Mouse (Mus musculus) frontal cortex, postnatal 10 days (tissue): ENCODE data around the gene Cfap43.
A peak's percentile ranks its signal among the peaks of the same experiment; 100 is the strongest.
"Not testable (repeated sequence)": the region's sequence is repeated elsewhere in the genome, so short reads cannot be mapped to it uniquely, and the experiment has no call there.

Experiments
- DNase-seq, 2 experiments: peaks; one replicate each; pipeline ENCODE4 v3.0.0; 2022; ENCODE audit warnings: low spot score in 2 of 2, mixed read lengths in 1 of 2

Cfap43 gene

DNA sequence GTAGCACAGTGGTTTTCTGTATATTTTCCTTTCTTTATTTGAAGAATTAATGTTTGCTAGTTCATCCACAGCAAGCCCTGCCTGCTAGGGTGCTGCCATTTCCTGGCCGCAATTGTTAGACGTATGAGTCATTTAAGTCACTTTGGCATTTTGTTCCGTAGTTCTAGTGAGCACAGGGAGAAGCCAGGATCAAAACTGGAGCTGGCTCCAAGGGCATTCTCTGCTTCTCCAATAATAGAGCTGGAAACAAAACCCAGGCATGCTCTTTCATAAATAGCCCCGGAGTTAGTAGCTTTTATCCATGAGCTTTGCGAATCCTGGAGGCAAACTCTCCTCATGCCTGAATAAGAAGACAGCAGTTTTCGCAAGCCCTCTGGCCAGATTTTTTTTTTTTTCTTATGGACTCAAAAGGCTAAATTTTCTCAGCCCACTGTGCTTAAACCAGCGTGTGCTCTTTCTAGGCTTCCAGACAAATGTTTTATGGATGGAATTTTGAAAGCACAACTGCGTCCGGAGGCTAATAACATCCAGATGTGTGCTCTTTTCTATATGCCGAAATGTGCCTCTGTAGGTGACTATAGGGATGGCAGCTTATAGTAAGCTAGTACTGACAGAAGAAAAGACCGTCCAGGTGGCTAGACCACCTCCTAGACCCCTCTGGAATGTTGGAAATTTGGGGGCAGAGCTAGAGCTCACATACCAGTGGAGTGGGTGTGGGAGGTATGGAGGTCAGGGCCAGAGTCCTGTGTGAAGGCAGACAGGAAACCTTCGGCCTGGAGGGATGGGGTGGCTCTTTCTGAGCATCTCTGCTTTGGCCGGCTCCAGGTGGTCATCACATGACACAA lies 64.9 kb downstream of the Cfap43 start:
- no peak for DNase-seq

- no peak for DNase-seq
Observed at GRCm38 (mm10) chr19:47853053-47853452, 66.0 kb downstream of the Cfap43 start.

GRCm38 (mm10) chr19:47852131-47852530 lies 67.0 kb downstream of the Cfap43 start:
- DNase-seq: not testable (repeated sequence)

DNA sequence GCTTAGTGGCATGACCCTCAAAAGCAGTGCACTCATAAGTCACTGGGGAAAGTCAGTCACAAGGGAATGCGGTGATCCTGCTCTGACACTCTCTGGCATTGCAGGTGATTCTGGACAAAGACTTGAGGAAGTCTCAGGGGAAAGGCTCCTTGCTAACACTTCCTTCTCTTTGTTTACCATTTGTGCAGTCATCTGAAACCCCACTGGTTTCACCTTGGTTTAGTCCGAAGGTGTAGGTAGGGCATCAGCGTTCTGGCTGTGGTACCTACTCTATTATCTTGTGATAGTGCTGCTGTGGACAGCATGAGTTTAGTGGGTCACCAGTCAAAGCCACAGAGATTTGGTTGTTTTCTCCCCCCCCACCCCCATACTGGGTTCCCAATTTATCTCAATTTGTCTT lies 69.4 kb downstream of the Cfap43 start:
- DNase-seq: no peak

- DNase-seq: not testable (repeated sequence)
Observed at GRCm38 (mm10) chr19:47841234-47841633, 77.9 kb downstream of the Cfap43 start.

DNA sequence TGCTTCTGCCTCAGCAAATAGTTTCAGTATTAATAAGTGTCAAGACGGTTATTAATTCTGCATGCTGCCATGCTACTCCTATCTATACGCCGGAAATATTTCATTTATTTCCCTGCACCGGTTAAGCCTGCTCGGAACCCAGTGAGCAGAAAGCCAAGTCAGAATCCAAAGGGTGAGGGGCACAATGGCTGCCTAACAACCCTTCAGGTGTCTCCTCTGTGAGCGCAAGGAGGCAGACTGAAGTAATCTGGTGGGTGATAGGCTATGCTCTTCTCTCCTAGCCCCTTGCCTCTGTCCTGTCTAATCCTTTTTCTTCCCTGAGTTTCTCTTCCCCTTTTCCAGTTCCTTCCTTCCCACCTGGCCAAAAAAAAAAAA lies 81.6 kb downstream of the Cfap43 start:
- no peak for DNase-seq

- DNase-seq: peak; percentile 45 to 62
Observed at GRCm38 (mm10) chr19:47836701-47837526, 82.2 kb downstream of the Cfap43 start.

DNA sequence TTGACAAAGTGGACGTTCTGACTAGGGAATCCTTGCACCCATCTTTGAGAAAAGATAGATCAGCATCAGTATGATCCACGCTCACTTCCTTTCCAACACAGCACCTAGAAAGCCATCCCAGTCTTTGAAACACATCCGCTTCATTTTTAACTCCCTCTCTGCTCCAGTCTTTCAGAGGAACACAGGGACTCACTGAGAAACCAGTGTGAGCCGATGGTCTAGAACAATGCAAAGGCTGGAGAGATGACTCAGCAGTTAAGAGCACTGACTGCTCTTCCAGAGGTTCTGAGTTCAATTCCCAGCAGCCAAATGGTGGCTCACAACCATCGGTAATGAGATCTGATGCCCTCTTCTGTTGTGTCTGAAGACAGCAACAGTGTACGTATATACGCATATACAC lies 83.3 kb downstream of the Cfap43 start:
- no peak for DNase-seq

DNA sequence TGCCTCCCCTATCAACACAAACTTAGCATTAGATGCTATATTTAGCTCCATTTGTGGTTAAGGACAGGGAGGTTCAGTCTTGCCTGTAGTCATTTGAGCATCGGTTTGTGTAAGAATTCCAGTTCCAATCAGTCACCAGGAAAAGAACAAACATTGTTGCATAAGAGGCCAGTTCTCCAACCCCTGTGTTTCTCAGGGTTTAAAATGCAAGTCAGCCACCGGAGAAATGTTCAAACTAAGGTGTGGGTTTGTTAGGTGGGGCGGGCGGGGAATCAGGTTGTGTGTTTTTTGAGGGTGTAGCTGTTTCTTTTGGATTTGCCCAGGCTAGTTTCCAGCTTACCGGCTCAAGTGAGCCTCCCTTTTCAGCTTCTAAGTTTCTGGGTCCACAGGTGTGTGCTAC lies 84.5 kb downstream of the Cfap43 start:
- no peak for DNase-seq

DNA sequence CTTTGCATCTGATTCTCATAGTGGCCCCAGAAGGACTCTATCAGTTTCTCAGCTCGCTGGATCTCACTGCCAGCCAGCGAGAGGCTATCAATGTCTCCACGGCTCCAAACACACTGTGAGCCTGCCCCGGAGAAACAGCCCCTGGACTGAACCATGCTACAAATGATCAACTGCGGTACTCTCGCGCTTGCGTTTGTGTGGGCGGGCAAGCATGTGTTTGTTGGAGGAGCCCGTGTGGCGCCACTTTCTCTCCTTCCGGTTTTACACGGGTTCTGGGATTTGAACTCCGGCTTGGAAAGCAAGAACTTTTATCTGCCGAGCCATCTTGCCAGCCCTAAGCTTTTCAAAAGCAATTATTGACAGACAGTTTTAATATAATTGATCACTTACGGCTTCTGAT lies 86.8 kb downstream of the Cfap43 start:
- no peak for DNase-seq

DNA sequence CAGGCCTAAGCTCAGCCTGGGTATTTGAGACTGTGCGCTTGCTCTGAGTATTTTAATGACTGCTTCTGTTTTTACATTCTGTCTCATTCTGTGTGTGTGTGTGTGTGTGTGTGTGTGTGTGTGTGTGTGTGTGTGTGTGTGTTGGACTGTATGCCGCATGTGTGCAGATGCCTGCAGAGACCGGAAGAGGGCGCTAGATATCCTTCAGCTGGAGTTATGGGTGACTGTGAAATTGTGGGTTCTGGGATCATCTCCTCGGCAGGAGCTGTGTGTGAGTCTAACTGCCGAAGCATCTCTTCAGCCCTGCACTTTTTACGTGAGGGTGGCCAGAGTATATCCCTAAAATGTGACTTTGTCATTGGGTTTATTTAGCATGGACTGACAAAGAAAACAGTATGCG lies 88.0 kb downstream of the Cfap43 start:
- DNase-seq: no peak

DNA sequence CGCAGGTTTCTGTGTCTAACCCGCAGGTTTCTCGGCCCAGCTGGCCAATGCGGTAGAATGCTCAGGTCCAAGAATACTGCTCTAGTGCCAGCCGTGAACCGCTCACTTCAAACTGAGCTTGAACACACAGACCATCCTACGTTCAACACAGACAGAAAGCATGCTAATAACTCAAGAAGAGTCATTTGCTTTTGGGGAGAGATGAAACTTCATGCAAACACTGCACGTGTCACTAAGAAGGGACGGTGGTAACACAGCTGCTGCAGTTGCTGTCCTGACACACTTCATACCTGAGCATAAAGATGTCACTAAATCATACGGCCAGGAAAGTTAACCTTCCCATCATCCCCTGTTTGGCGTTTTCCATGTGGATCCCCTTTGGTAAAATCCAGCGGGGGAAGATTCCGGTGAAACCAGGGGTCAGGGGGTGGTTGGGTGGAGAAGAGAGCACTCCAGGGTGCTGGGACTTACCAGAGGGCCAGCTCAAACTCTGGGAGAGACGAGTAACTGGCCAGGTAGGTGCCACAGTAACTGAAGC lies 89.1 kb downstream of the Cfap43 start:
- DNase-seq: no peak

DNA sequence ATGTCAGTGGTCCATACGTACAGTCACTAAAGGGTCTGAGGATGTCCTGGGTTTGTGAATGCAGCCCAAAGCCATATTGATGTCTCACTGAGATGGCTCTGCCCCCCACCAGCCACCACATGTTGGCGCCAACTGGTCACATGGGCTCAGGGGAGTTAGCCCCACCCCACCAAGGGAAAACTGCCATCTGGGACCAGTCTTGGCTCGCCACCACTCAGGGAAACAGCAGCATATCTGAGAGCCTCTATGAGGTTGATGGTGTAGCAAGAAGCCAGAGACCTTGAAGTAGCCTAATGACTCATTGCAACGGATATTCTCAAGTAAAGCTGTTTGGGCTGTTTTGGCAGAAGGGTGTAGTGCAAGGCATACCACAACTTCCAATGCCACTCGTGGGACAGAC lies 95.1 kb downstream of the Cfap43 start:
- DNase-seq: no peak

DNA sequence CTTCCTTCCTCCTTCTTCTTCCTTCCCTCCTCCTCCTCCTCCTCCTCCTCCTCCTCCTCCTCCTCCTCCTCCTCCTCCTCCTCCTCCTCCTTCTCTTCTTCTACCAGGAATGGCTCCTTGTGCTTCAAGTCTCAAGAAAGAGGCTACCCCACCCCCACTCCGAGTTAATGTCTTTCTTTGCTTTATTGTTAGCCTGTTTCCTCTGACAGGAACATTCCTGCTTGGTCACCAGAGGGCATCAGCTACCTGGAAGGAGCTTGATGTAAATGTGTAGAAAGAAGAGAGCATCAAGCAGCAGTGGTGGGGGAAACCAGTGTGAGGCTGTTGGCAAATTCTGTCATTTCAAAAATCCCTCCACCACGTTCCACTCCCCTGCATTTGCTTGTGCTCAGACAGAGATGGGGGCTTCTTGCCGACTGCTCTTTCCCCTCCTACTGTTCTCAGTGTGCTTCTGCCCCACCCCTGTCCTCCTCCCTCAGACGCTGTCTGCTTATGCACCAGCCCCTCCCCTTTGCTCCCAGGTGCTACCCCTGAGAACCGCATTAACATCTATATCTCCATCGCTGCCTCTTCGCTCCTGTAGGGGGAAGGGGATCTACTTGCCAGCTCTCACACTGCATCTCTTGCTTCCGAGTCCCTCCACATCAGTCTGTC lies 96.8 kb downstream of the Cfap43 start:
- DNase-seq: no peak

DNA sequence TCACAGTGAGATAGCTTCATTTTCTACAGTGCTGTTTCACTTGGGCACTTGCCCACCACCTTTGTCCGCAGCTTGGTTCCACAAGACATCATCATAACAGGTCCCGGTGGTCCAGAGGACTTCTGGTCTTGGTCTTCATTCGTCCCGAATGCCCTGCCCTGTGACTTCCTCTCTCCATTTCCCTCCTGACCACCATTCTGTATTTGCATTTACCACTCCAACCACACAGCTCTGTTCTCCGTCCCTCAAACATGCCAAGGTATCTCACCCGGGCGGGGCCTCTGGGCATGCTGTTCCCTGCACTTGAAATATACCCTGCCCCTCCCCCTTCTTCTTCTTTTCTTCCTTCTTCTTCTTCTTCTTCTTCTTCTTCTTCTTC lies 97.6 kb downstream of the Cfap43 start:
- no peak for DNase-seq

- DNase-seq: peak; percentile 58 to 74
Observed at GRCm38 (mm10) chr19:47820832-47821493, 98.1 kb downstream of the Cfap43 start.

DNA sequence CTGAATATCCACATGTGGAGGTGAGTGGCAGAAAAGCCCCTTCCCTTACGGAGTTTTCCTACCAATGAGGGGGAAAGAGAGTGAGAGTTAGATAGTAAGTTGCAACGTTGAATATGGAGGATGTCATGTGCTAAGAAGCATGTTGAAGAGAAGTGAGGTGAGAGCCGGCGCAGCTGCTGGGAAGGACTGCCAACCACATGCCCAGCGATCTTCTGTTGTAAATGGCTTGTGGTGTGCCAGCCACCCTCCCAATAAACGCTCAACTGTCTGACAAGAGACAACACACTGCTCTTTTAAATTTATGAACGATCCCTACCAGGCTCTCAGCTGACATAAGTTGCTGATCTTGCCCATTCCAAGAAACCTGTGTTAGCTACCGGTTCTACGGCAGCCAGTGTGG lies 101.4 kb downstream of the Cfap43 start:
- no peak for DNase-seq

DNA sequence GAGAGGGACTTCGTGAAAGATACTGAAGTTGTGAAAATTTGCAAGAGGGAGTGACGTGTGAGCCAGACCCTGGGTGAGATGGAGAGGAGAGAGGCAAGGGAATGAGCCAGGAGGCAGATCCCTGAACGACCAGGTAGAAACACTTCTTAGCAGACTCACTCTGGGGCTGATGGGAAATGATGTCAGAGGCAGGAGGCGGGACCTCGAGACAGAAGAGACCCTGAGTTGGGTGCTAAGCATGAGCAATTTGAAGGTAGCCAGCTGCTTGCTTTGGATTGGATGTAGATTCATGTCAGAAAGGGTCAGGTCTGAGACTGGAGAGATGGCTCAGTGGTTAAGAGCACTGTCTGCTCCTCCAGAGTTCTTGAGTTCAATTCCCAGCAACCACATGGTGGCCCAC lies 104.4 kb downstream of the Cfap43 start:
- DNase-seq: no peak

DNA sequence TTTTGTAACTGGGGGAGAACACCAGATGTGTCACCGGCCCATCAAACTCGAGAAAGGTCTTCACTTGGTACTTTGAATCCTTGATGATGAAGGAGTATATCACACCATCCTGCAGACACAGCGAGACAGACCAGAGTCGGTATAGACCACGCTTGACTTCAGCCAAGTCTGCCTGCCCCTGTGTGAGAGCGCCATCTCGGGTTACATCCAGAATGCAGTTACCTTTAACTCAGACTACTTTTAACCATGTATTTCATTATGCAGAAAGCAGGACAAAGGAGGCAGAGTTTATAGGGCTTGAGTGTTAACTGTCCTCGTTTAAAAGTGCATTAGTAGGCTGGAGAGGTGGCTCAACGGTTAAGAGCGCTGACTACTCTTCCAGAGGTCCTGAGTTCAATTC lies 107.0 kb downstream of the Cfap43 start:
- no peak for DNase-seq

DNA sequence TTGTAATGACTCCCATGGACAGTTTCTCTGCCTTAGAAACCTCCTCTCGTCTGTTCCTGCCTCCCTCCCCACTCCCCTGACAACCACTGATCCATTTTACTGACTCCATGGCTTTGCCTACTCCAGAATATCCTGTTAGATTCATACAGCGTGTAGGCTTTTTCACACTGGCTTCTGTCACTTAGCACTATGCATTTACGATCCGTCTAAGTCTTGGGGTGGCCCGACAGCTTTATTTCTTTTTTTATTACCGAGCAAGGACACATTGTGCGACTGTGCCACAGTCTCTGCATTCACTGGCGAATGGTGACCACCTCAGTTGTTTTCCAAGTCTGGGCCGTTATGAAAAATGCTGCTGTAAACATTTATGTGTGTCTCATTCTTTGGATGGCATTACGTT lies 120.5 kb downstream of the Cfap43 start:
- no peak for DNase-seq

DNA sequence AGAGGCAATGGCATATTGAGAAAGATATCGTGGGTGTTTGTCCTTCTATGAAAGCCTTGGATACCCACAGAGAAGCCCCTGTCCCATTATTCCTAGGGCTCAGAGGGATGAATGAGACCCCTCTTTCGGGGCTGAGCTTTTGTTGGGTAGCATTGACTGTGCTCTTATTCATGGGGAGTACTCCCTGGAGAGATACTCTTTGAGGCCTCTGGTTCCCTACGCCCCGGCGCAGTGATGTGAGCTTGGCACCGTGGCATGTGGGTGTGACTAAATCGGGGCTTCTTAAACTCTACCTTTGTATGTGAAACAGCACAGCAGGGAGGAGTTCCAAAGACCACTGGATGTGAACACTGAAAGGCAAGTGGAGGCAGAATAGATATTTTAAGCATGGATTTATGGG lies 122.4 kb downstream of the Cfap43 start:
- no peak for DNase-seq
